Mouse (Mus musculus): ENCODE measurements around the gene 2210016F16Rik. TPM values are rescaled to one million over a fixed set of nuclear protein-coding genes. Genes with fewer than 3 reads are reported as not detected.

Gene 2210016F16Rik
- polyA plus RNA-seq (2012) = 12.8 and 13.4 TPM in 2 replicates

DNA sequence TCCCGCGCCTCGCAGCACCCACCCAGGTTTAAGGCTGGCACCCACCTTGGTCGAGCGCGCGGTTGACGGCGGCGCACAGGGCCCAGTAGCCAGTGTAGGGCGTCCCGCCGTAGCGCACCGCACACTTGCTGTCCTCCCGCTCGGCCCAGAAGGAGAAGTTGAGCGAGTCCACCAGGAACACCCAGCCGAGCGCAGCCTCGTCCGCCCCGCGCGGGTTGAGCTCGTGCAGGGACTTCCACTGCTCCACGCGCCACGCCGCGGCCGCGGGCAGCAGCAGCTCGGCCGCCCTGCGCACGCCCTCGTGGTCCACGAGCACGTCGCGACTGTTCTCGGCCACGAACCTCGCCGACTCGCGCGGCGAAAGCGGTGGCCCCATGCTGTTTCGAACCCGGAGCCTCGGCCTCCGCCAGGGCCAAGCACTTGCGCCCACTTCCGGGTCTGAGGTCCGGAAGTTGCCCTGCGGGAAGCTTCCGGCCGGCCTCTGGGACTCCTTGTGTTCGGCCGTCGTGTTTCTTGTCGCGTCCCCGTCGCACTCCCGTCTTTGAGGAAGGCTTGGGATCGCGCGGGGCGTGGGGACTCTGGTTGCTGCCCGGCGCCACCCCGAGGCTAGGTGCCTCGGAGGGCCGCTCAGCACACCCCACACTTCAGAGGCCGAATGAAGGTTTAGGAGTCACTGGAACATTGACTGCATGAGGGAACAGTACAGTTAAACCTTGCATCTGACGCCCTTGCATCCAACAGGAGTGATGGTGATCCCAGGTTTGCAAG, at the start of gene 2210016F16Rik:
Gene 2210016F16Rik (minus strand): TSS at position 447 of the 768 bp plus-strand sequence.

DNA sequence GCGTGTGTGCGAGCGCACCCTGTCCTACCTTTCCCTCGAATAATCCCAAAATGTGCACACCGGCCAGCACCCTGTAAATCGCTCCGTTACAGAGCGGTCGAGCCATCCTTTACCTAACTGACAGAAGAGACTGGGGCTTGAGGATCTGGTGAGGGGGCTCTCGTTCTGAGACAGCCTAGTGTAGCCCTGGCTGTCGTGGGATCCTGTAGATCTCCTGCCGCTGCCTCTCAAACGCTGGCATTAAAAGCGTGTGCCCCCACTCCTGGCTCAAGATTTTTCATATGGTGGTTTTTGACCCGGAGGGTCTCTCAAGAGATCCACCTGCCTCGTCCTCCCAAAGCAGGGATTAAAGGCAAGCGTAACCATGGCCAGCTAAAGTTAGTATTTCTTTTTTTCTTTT, 18.2 kb upstream of the 2210016F16Rik start, which contains the start of gene Hnrnpk:
Gene Hnrnpk (minus strand): TSS at position 101 of the 400 bp plus-strand sequence.

DNA sequence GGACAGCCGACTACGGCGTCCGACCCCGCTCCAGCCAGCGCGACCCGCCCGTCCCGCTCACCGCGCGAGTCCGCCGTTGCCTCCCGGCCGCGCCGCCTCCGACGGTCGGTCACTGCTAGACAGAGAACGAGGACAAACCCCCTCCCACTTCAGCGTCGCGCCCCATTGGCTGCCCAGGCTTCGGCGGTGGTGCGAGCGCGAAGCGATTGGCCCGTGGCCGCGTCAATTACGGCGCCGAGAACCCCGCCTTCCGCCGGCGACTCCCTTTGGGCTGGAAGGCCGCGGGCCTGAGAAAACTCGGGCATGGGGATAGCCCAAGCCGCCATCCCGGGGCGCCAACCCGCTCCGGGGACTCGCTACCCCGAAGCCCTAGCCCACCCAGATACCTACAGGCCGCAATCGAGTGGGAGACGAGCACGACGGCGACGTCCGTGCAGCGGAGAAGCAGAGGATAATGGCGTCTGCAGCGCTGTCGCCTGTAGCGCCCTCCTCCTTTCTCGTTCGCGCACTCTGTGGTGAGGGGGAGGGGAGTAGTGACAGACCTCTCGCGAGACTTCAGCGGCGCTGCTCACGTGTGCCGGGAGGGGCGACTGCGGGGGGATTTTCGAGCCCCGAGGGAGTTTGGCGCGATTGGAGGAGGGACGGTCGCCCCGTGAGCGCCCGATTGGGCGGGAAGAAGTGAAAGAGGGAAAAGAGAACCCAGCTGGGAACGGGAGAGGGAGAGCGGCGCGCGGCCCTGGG, 17.1 kb upstream of the 2210016F16Rik start, which contains the start of gene Rmi1:
Gene Rmi1 (plus strand): TSS at position 246 of the 741 bp plus-strand sequence.

DNA sequence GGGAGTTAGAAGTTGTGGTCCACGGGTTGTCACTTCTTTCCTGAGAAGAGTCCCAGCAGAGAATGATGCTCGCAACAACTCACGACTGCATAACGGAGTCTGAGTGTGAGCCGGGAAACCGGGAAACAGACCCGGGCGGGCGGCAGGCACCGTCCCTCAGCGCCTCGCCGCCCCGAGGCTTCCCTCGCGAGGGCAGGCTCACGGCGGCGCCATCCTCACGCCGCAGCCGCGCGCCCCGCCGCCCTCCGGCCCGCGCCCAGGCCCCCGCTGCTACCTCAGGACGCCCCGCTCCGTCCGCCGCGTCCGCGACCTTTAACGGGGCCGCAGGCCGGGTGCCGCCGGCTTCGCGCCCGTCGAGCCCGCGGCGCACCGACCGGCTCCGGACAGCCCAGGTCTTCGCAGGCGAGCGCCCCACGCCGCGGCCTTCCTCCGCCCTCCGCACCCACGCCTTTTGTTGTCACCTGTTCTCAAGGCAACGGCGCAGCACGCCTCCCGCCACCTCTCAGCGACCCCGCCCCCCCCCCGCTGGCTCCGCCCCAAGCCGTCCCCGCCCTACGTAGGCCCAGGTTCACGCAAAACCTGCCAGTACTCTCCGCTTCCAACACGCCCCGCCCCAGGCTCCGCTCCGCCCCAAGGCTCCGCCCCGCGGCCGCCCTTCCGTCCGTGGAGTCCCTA, 26.3 kb downstream of the 2210016F16Rik start, which contains the start of gene Kif27:
Gene Kif27 (minus strand): TSS at position 494 of the 675 bp plus-strand sequence.

Other genes with a start within 250 kb of the 2210016F16Rik start
- gene Idnk, start 227.6 kb downstream of the 2210016F16Rik start, polyA plus RNA-seq (2012) = 17.6 and 20.0 TPM in 2 replicates
- 59.3 and 62.1 TPM in 2 replicates for gene Ubqln1, start 169.6 kb downstream of the 2210016F16Rik start, polyA plus RNA-seq (2012)
- 5.3 and 6.7 TPM in 2 replicates for gene Gkap1, start 109.5 kb downstream of the 2210016F16Rik start, polyA plus RNA-seq (2012)
- gene Kif27, start 26.1 kb downstream of the 2210016F16Rik start, polyA plus RNA-seq (2012) = 0.01 TPM in 1 of 2 replicates, not detected in the other
- 8.3 and 8.6 TPM in 2 replicates for gene Rmi1, start 17.0 kb upstream of the 2210016F16Rik start, polyA plus RNA-seq (2012)
- 892 and 1,011 TPM in 2 replicates for gene Hnrnpk, start 18.1 kb upstream of the 2210016F16Rik start, polyA plus RNA-seq (2012)
- not detected in 2 replicates for gene Slc28a3, start 225.7 kb upstream of the 2210016F16Rik start, polyA plus RNA-seq (2012)